Mouse (Mus musculus) c-Kit-negative CD71-positive TER-119-positive erythroid progenitor cells, embryonic 14.5 days (primary cell): ENCODE measurements at regions not wholly inside any gene's neighbourhood (a gene's known extent, or its start where the extent isn't known, plus 50 kb on each side); places are given as distances from the start of the nearest gene placed in this dataset.

Experiments used
- DNase-seq: peaks from one replicate; pipeline ENCODE4 v3.0.0-alpha.2; 2013; ENCODE audit warnings: low read depth, low spot score

DNA sequence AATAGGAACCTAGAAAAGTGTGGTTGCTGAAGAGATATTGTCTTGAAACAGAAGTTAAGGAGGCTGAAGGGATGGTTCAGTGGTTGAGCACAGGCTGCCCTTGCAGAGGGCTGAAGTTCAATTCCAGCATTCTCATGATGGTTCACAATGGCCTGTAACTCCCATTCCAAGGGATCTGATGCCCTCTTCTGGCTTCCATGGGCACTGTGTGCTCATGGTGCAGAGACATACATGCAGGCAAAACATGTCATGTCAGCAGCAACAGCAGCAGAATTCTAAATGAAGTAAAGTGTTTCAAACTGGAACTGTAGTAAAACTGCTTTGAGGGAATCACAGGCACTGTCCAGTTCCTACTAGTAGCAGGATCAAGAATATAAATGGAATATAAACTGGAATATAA, 162.7 kb upstream of the Zpld1 start:
- DNase-seq, result no peak

DNA sequence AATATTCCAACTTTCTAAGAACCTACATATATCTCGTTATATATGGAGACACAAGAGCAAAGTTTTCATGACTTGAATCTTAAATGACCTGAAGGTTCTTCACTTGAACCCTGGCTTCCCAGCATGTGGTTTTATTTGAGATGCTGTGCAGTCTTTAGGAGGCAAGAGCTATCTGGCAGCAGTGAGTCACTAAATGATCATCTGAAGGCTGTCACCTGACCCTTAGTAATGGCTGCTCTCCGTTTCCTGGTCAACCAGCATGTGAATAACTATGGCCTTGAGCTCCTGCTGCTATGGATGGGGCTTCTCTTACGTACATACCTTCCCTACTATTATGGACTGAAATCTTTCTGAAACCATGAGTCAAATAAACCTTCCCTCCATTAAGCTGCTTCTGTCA, 149.8 kb upstream of the Zpld1 start:
- DNase-seq, result no peak

DNA sequence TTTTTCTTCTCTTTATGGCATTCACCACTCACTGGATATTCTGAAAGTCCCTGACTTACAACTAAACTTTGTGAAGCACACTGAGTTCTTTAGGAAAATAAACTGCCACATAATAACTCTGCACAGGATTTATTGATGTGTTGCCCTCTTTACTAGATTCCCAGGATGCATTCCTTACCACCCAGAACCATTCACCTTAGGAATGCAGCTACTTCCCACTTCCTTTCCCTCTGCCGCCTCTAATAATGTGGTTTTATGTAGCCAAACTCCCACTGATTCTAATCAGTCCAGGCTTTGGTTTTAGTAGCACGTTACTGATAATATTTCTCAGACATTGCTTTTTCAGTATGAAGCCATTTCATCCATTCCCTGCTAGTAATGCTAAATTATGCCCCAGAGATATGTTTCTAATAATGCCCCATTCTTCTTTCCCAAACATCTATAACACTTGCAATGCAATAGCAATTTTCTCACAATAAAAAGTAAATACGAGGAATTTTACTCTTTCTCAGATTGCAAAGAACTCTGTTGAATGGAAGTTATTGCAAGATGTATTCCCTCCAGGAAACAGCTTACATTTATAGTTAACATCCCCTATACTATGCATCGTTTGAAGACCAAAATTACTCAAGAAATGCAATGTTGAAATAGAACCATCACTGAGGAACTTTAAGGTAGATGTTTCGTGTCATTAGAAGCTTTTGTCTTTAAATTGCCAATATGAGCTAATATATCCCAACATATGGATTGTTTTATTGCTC, 145.2 kb upstream of the Zpld1 start:
- no peak for DNase-seq

DNA sequence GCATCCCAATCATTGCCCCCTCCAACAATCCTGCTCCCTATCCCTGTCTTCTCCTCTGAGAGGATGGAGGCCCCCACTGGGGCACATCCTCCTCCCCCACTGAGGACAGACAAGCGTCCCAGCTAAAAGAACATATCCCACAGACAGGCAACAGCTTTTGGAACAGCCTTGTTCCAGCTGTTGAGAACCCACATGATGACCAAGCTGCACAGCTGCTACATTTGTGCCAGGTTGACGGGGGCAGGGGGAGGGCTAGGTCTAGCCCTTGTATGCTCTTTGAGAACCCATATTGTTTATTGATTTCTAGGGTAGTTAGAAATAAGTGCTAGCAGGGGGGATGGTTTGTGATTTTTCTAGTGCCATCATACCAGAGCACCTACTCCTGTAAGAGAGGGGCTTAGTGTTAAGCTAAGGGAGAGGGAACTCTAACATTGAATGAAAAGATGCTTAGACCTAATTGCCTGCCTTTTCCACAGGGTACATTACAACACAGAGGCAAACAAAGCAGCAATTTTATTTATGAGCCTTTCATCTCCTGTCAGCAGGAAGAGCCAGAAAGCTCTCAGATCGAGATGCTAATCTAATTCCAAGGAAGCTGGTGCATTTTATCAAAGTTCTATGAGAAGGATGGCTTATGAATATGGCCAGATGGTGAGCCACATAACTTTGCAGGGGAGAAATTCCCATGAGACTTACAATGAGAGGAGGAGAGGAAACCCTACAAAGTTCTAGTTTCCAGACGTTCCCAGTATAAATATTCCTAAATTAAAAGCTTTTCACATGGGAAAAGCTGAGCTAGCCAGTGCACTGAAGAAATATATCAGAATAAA, 137.6 kb upstream of the Zpld1 start:
- no peak for DNase-seq

DNA sequence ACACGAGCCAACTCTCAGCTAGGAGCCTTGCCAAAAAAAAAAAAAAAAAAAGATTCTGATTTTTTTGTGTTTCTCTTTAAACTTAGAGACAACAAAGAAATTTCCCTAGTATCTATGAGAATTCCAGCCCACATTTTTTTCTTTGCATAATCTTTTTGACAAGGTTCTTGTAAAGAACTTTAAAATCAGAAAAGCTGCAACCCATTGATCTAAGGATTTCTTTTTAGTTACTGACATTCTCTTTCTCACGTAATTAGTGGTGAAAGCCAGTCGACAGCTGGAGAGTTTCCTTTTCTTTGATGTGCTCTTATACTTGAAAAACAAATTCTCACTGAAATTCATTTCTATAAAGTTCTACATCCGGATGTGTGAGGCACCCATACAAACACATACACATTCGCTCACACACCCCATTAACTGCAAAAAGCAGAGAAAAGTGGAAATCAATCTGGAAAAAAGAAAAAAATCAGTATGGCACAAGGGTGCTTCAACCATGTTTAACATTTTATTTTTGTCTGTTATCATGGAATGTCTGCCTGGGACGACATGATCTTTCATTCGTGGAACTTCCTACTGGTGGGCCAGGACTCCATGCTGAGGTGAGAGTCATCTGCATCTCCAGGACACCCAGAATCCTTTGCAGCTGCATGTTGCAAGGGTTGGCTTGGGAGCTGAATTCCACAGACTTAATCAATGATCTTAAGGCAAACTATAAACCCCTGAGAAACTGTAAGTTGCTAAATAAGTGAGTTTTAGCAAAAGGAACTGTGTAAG, 124.0 kb upstream of the Zpld1 start:
- DNase-seq, result no peak

DNA sequence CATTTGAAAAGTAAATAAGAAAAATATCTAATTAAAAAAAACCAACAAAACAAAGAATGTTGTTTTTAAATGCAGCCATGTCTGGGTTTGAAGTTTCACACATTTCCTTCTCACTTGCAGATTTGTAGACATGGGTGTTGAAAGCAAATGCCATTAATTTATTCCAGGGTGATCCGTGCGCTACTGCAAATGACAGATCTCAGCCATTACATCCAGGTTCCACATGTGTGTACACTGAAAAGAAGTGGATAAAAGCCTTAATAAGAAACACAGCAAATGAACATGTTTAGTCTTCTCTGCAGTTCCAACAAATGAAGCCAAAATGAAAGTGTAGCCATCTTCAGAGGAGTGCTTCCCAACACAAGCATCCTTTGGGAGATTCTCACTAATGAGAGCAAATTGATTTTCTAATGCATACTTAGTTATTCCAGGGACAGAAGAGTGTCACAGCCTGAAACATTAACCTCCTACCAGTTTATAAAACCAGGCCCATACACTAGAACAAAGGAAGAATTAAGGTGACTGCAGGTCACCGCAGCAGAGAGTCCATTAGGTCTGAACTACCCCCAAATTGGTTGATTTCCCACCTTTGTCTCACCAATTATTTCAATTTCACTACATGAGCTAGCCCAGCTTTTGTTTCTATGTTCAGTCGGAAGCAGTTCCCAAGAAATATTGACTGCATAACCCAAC, 123.2 kb upstream of the Zpld1 start:
- DNase-seq, result no peak

DNA sequence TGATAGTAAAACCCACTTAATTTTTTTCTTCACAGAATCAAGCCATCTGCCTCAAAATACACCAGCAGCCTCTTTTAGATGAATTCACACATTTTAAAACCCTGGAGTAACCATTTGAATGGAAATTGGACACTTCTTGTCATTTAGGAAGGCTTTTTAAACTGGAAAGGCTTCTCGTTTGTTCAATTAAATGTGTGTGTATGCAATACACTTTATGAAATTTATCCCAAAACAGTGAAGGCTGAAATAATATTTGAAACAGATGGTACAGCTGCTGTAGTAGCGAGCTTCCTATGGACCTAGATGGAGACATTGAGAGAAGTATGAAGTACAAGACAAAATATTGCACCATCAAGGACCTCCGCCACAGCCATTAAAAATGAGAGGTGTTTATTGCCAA, 121.1 kb upstream of the Zpld1 start:
- no peak for DNase-seq

DNA sequence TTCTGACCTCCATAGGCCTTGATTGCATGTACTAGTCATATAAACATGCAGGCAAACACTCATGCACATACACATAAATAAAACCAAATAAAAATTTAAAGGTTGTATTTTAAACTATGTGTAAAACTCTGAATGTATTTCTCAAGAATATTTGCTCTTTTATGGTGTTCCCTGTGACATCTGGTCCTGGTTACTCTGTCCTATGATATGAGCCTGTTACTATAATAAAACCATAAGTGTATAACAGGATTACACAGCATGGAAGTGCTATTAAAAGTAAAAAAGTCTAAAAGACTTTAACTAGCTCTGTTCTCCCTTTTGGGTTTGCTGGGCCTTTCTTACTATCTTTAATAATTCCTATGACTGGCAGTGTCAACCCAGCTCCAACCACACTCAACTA, 103.0 kb upstream of the Zpld1 start:
- no peak for DNase-seq

DNA sequence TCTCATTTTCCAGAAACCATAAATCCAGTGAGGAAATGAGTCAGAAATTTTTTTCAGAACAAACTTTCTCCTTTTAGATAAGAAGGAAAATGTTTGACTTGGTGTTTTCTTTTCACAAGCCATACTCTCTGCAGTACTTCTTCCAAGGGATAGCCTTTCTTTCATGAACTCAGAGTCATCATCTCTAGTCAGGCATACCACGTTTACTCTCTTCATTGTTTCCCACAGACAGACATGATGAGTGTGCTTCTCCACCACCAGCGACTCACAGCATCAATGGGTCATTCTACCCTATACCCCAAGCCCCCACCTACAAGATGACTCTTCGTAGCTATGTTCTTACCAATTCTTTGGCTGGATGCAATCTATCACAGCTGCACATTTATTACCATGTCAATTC, 97.1 kb upstream of the Zpld1 start:
- DNase-seq, result no peak

DNA sequence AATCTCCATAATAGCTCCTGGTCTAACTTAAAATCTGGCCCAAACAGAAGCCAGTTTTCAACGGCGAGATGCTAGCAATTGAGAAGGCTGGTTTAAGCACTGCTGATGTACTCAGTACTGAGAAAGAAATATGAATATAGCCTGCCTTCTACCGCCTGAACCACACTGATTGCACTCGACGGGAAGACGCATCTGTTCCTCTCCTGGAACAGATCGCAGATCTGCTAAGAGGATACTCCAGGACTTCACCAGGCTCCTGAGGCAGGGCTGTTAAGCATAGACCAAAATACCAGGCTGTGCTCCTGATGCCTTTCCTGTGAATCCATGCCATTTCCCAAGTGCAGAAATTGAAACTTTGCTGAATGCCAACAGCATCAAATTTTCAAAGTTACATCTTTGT, 92.6 kb upstream of the Zpld1 start:
- DNase-seq, result no peak

DNA sequence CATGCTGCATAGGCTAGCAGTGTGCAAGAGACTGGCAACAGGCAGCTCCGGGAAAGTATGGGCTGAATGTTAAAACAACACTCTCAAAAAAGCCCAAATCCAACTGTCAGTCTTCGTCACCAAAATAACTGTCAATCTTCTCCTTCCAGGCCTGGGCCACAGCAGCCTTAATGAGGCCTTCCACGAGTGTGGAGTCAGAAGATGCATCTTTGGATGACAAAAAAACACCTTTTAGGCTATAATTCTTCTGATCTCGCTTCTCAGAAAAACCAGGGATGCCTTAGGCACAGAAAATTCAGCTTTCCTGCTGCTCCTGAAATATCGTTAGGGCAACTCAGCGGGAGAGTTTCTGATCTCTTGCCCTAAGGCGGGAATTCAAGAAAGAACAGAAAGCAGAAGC, 82.2 kb upstream of the Zpld1 start:
- DNase-seq, result no peak

DNA sequence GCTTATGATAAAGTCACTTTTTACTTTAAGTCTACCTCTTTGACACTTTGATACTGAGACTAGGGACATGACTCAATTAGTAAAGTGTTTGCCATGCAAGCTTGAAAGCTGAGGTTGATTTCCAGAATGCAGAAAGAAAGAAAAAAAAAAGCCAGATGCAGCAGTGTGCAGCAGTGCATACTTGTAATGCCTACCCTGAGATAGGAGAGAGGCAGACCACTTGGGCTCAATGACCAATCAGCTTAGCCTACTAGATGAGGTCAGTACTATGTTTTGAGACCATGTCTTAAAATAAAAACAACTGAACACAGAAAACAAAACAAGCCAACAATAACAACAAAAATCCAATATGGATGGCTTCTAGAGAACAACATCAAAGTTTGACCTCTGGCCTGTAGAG, 81.4 kb upstream of the Zpld1 start:
- DNase-seq, result no peak

DNA sequence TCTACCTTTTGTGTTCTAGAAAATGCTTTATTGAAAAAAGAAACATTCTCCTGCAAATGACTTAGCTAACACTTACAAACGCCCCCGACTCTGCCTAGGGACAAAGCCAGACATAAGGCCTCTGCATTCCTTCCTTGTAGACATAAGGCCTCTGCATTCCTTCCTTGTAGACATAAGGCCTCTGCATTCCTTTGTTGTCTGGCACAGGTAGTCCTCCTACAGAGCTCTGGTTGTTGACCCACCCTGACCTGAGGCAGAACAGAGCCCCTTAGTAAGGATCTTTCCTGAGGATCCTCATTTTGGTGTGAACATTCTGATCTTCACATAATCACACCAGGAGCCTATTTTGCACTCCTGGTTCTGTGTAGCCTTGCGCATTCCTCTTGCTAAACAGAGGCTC, 80.9 kb upstream of the Zpld1 start:
- no peak for DNase-seq

DNA sequence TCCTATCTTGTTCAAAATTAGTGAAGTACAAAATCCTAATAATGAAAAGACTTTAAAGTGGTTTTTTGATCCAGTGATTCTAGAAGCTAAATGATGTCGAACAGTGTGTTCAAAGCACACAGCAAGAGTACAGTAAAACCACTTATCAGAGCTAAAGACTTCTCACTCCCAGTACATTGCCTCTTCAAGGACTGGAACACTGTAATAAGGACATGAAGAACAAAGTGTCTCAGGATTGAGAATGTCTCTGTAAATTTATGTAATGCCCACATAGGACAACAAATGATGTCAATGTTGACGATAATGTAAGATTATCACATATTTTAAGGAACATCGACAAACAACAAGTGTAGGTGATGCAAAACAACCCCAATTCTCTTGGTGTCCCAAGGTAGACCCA, 78.1 kb upstream of the Zpld1 start:
- DNase-seq, result no peak

DNA sequence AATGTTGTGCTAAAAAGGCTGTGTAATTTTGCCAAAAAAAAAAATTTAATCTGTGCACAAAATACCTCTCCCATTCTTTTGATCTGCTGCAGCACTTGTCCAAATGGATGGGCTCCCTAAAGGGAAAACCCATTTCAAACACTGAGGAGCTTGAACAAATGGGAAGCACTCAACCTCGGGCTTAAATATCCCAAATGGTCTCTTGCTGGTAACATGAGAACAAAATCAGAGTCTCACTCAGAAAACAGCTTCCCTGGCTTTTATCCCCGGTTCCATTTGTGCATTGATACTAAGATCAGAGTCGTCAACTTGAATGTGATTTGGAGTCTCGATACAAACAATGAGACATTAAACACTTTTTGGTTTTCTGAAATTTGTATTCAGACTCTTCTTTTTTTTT, 59.9 kb upstream of the Zpld1 start:
- DNase-seq, result no peak

DNA sequence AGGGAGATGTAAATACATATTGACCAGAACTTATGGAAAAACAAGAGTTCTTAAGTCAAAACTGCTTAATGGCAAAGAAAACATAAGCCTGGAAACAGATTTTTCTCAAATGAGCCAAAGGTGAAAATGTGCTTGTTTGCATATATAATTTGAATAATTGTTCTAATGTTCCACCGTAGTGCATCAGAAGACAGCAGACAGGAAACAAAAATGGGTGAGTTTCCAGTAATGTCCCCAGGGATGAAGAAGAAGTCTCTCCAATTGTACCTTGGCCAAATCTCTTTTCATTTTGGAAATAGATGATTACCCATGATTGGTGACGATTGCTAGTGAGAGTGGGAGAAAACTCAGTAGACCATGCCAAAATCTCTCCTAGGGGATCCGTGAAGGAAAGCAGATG, 58.3 kb upstream of the Zpld1 start:
- DNase-seq, result no peak
